Mouse (Mus musculus) hindbrain, postnatal 0 days (tissue): ENCODE measurements at regions not wholly inside any gene's neighbourhood (a gene's known extent, or its start where the extent isn't known, plus 50 kb on each side); places are given as distances from the start of the nearest gene placed in this dataset.

Experiments used
- ATAC-seq: fragments of 200-750 bp; cut with Nextera tagmentation; 2 replicates; pipeline ENCODE4 v1.8.0; 2017; ENCODE audit warnings: mild to moderate bottlenecking, moderate TSS enrichment, moderate library complexity
- DNase-seq: peaks from one replicate; pipeline ENCODE4 v3.0.0-alpha.2; 2015; ENCODE audit warnings: low spot score
- H3K27ac ChIP-seq: fragments of 300-500 bp; sonication (generic); 2 replicates; pipeline ENCODE4 v1.5.1; 2014; ENCODE audit warnings: mild to moderate bottlenecking
- H3K27me3 ChIP-seq: fragments of 300-500 bp; sonication (generic); 2 replicates; pipeline ENCODE4 v1.6.1; 2014; ENCODE audit warnings: low read length, mixed read lengths; ENCODE audit not compliant: insufficient read depth
- H3K36me3 ChIP-seq: fragments of 300-500 bp; sonication (generic); 2 replicates; pipeline ENCODE4 v1.6.1; 2014; ENCODE audit warnings: low read length, mixed read lengths; ENCODE audit not compliant: insufficient read depth
- H3K4me1 ChIP-seq: fragments of 300-500 bp; sonication (generic); 2 replicates; pipeline ENCODE4 v1.6.1; 2014; ENCODE audit warnings: antibody characterized with exemption, low read length, mixed read lengths; ENCODE audit not compliant: insufficient read depth
- H3K4me2 ChIP-seq: fragments of 300-500 bp; sonication (generic); 2 replicates; pipeline ENCODE4 v1.6.1; 2014; ENCODE audit warnings: low read depth, mild to moderate bottlenecking, low read length, moderate library complexity, mixed read lengths
- H3K4me3 ChIP-seq: fragments of 300-500 bp; sonication (generic); 2 replicates; pipeline ENCODE4 v1.5.1; 2014; ENCODE audit warnings: low read length
- H3K9ac ChIP-seq: fragments of 300-500 bp; sonication (generic); replicated peaks from 2 replicates; pipeline ENCODE4 v1.6.1; 2014; ENCODE audit warnings: mild to moderate bottlenecking, low read length, moderate library complexity, mixed read lengths
- H3K9me3 ChIP-seq: fragments of 300-500 bp; sonication (generic); 2 replicates; pipeline ENCODE4 v1.6.1; 2016; ENCODE audit warnings: low read length, mixed read lengths
- CTCF ChIP-seq: IDR thresholded peaks from 2 replicates; pipeline ENCODE4 v1.5.1; 2016; ENCODE audit warnings: antibody characterized with exemption, control low read depth, low read depth
- WGBS: fragments of 180-500 bp; shearing (Covaris S2); extraction: QIAGEN DNeasy Blood & Tissue Kit; methylation state at CpG from one replicate; pipeline ENCODE4 v1.1.7; 2014; 5-methylcytosine and 5-hydroxymethylcytosine counted together

DNA sequence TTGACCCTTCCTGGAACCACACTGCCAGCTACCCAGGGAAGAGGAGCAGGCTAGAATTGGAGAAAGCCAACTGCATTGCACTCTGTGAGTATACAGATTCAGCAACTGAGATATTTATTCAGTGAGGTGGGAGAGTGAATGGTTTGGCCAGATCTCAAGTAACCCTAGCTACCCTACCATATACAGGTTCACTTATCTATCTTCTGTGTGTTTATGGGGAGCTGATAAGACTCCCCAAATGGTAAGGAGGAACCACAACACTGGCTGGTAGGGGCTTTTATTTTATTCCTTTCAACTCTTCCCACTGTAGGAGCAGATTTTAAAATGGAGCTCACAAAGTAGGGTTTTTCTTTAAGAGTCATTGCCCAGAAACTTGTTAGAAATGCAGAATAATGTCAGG lies 62.9 kb downstream of the Arrdc3 start:
- no peaks in the 10 kb centered on the region for H3K4me1 ChIP-seq
- H3K4me3 ChIP-seq: no peak overlapping the region
- ATAC-seq (no peak), DNase-seq (no peak)
- H3K9me3 ChIP-seq: no peaks in the 10 kb centered on the region
- no peak for TF ChIP-seq CTCF
- H3K9ac ChIP-seq: no peak overlapping the region
- H3K27ac ChIP-seq: no peak overlapping the region
- H3K4me2 ChIP-seq: no peak overlapping the region
- no peaks in the 10 kb centered on the region for H3K27me3 ChIP-seq
- no peaks in the 10 kb centered on the region for H3K36me3 ChIP-seq

- DNase-seq: no peak
- WGBS: 52% methylated on average over 6 of the region's 6 CpGs
Observed at GRCm38 (mm10) chr13:80947705-80948104, 64.5 kb downstream of the Arrdc3 start.

DNA sequence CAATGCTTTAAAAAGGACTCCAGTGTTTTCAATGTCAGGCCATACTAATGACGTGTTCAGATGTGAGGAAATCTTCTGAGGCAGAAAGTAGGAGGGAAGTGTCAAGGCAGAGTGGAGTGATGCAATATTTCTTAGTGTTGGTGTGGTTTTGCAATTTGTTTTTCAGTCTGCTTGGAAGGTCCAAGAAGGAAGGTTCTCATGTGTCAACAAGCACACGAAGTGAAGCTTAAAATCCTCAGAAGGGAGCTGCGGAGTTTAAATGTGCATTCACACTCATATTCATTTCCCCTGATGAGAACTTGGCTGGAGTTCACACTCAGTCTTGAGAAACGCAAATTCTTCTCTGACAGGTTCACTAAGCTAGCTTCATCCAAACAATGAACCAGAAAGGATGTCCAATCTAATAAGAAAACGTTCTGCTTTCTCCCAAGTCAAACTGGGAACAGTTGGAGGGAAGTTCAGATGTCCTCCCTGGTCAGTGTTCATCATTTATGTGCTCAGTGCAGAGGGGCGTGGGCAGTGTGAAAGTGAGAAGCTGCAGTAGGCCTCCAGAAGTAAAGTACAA lies 66.0 kb downstream of the Arrdc3 start:
- WGBS: 44% methylated on average over 6 of the region's 6 CpGs
- Histone ChIP-seq H3K4me2 (no peak overlapping the region), H3K9ac (no peak overlapping the region), H3K27me3 (no peaks in the 10 kb centered on the region), H3K4me1 (no peaks in the 10 kb centered on the region), H3K9me3 (no peaks in the 10 kb centered on the region), H3K36me3 (no peaks in the 10 kb centered on the region), H3K4me3 (no peak overlapping the region), H3K27ac (no peak overlapping the region)
- no peak for TF ChIP-seq CTCF
- DNase-seq (no peak), ATAC-seq (no peak)

More at GRCm38 (mm10) chr13:80947705-80948104, 64.5 kb downstream of the Arrdc3 start:
- H3K27me3 ChIP-seq: no peaks in the 10 kb centered on the region
- H3K27ac ChIP-seq: no peak overlapping the region
- no peak for ATAC-seq
- H3K4me1 ChIP-seq: no peaks in the 10 kb centered on the region
- no peak overlapping the region for H3K9ac ChIP-seq
- H3K4me3 ChIP-seq: no peak overlapping the region
- H3K4me2 ChIP-seq: no peak overlapping the region
- H3K36me3 ChIP-seq: no peaks in the 10 kb centered on the region
- TF ChIP-seq CTCF: no peak
- H3K9me3 ChIP-seq: no peaks in the 10 kb centered on the region

DNA sequence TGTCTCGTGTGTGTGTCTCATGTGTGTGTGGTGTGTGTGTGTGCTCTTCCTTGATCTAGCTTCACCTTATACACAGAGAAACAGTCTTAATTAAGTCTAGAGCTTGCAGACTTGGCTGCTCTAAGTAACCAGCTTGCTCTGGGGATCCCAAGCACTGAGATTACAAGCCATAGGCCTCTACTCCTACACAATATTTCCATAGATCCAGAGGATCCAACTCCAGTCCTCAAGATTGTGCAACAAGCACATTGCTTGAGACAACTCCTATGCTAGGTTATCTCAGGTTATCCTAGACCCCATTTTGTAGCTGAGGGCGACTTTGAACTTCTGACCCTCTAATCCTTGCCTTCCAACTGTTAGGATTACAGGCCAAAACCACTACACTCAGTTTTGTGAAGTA lies 67.1 kb downstream of the Arrdc3 start:
- no peak overlapping the region for H3K27ac ChIP-seq
- no peak overlapping the region for H3K9ac ChIP-seq
- no peak for TF ChIP-seq CTCF
- H3K4me1 ChIP-seq: no peaks in the 10 kb centered on the region
- WGBS: 73% methylated on average over 2 of the region's 2 CpGs
- H3K4me3 ChIP-seq: no peak overlapping the region
- no peak for ATAC-seq
- no peaks in the 10 kb centered on the region for H3K27me3 ChIP-seq
- H3K4me2 ChIP-seq: no peak overlapping the region
- no peak for DNase-seq
- H3K36me3 ChIP-seq: no peaks in the 10 kb centered on the region
- no peaks in the 10 kb centered on the region for H3K9me3 ChIP-seq

GRCm38 (mm10) chr13:80950803-80951202 lies 67.6 kb downstream of the Arrdc3 start:
- no peaks in the 10 kb centered on the region for H3K9me3 ChIP-seq
- no peak overlapping the region for H3K9ac ChIP-seq
- DNase-seq: no peak
- 83% methylated on average over 3 of the region's 3 CpGs for WGBS
- H3K4me2 ChIP-seq: no peak overlapping the region
- H3K27me3 ChIP-seq: no peaks in the 10 kb centered on the region
- H3K4me1 ChIP-seq: no peaks in the 10 kb centered on the region
- H3K36me3 ChIP-seq: no peaks in the 10 kb centered on the region
- no peak overlapping the region for H3K27ac ChIP-seq
- no peak for TF ChIP-seq CTCF
- no peak overlapping the region for H3K4me3 ChIP-seq
- no peak for ATAC-seq

DNA sequence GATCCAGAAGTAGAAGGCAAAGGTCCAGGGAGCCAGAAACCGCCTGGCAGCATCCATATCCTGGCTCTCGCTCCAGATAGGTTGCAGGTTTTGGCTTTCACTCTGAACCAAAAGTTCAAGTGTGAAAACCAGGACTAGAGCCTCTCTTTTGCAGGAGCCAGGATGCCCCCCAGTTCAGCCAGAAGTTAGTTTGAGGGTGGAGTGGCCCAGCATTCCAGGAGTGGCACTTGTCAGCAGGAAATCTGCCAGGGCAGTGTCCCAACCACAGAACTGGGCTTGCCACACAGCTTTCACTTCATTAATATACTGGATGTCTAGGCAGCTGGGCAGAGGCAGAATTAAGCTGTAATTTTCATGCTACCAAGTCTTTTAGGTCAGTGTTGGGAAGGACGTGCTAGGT lies 68.1 kb downstream of the Arrdc3 start:
- DNase-seq (no peak), ATAC-seq (no peak)
- H3K36me3 ChIP-seq: no peaks in the 10 kb centered on the region
- H3K27ac ChIP-seq: no peak overlapping the region
- H3K4me1 ChIP-seq: no peaks in the 10 kb centered on the region
- no peak overlapping the region for H3K4me3 ChIP-seq
- H3K4me2 ChIP-seq: no peak overlapping the region
- no peaks in the 10 kb centered on the region for H3K9me3 ChIP-seq
- no peaks in the 10 kb centered on the region for H3K27me3 ChIP-seq
- no peak overlapping the region for H3K9ac ChIP-seq
- WGBS: 78% methylated on average over 3 of the region's 3 CpGs
- no peak for TF ChIP-seq CTCF

GRCm38 (mm10) chr13:80952851-80953250 lies 69.7 kb downstream of the Arrdc3 start:
- Histone ChIP-seq H3K9me3 (no peaks in the 10 kb centered on the region), H3K36me3 (no peaks in the 10 kb centered on the region), H3K9ac (no peak overlapping the region), H3K4me3 (no peak overlapping the region), H3K27ac (no peak overlapping the region), H3K27me3 (no peaks in the 10 kb centered on the region), H3K4me2 (no peak overlapping the region), H3K4me1 (no peaks in the 10 kb centered on the region)
- no peak for TF ChIP-seq CTCF
- DNase-seq (no peak), ATAC-seq (no peak)
- 95% methylated on average over 4 of the region's 4 CpGs for WGBS
